Mouse (Mus musculus) liver, embryonic 15.5 days (tissue): ENCODE results near the gene Taok3. TPM values are rescaled to one million over a fixed set of nuclear protein-coding genes. Genes with fewer than 3 reads are reported as not detected.

Experiments used
- ATAC-seq: fragments of 200-750 bp; cut with Nextera tagmentation; 2 replicates; pipeline ENCODE4 v1.8.0; 2017; ENCODE audit warnings: moderate number of reproducible peaks, mild to moderate bottlenecking, moderate library complexity; ENCODE audit not compliant: insufficient read depth
- H3K27ac ChIP-seq: fragments of 300-500 bp; sonication (generic); replicated peaks from 2 replicates; pipeline ENCODE4 v1.5.1; 2015; ENCODE audit warnings: mild to moderate bottlenecking, inconsistent platforms
- H3K27me3 ChIP-seq: fragments of 300-500 bp; sonication (generic); 2 replicates; pipeline ENCODE4 v1.6.1; 2015; ENCODE audit warnings: mild to moderate bottlenecking, inconsistent platforms
- H3K36me3 ChIP-seq: fragments of 300-500 bp; sonication (generic); replicated peaks from 2 replicates; pipeline ENCODE4 v1.6.1; 2015; ENCODE audit warnings: moderate library complexity, mild to moderate bottlenecking, inconsistent platforms
- H3K4me1 ChIP-seq: fragments of 300-500 bp; sonication (generic); replicated peaks from 2 replicates; pipeline ENCODE4 v1.6.1; 2015; ENCODE audit warnings: inconsistent platforms
- H3K4me2 ChIP-seq: fragments of 300-500 bp; sonication (generic); 2 replicates; pipeline ENCODE4 v1.6.1; 2015; ENCODE audit warnings: moderate library complexity, mild to moderate bottlenecking, inconsistent platforms
- H3K4me3 ChIP-seq: fragments of 300-500 bp; sonication (generic); replicated peaks from 2 replicates; pipeline ENCODE4 v1.5.1; 2015; ENCODE audit warnings: mild to moderate bottlenecking, inconsistent platforms
- H3K9ac ChIP-seq: fragments of 300-500 bp; sonication (generic); 2 replicates; pipeline ENCODE4 v1.6.1; 2015; ENCODE audit warnings: moderate library complexity, mild to moderate bottlenecking, inconsistent platforms
- H3K9me3 ChIP-seq: fragments of 300-500 bp; sonication (generic); replicated peaks from 2 replicates; pipeline ENCODE4 v1.6.1; 2016; ENCODE audit warnings: inconsistent platforms
- WGBS: fragments of 180-500 bp; shearing (Covaris S2); methylation state at CpG from one replicate; pipeline ENCODE4 v1.1.7; 2015; ENCODE audit warnings: mixed read lengths; ENCODE audit not compliant: insufficient replicate concordance; 5-methylcytosine and 5-hydroxymethylcytosine counted together
- polyA plus RNA-seq: library from polyadenylated mRNA; unstranded; fragments of >200 nt; fragmentation: Nextera tagmentation; extraction: Ambion mirVana; gene quantifications from 2 replicates; pipeline ENCODE4 v1.2.1, GENCODE M21; 2015

Gene Taok3
- polyA plus RNA-seq, 1 experiment from 2014 or later = 42.5 TPM

GRCm38 (mm10) chr5:117318741-117319629 is 199.1 kb downstream of the Taok3 start, which contains the start of gene Vsig10:
Gene Vsig10, plus strand, starts transcription at chr5:117319083.
- Histone ChIP-seq H3K27ac (no peak within 1 kb of the TSS), H3K9me3 (no peaks in the 10 kb centered on the region), H3K9ac (peak within 1 kb of the TSS; percentile 39), H3K4me2 (peak within 1 kb of the TSS; percentile 83), H3K4me3 (peak within 1 kb of the TSS; percentile 61), H3K27me3 (peaks cover 76% of the 10 kb centered on the region), H3K36me3 (no peaks in the 10 kb centered on the region), H3K4me1 (peaks cover 9% of the 10 kb centered on the region)
- ATAC-seq = peak; percentile 66
- WGBS = under 1% methylated on average over 81 of the region's 81 CpGs

DNA sequence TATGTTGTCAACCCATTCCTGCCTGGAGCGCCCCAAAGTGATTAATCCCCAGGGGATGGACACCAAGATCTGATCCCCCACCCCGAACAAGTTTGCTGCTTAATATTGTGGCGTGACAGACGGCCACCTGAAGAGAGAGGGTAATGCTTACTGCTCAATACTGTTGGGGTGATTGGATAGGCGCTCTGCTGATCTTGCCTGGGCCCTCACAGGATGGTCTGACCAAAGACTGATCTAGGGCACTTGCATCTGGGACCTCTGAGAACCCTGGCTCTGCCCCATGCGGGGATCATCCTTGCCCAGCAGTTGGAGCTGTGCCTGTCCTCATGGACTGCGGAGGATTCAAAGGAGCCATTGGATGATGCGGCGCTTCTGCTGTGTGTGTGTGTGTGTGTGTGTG is 203.8 kb downstream of the Taok3 start:
- Histone ChIP-seq H3K36me3 (no peaks in the 10 kb centered on the region), H3K4me1 (peaks cover 4% of the 10 kb centered on the region; the same call in 1 of the 2 replicates), H3K9ac (no peak overlapping the region), H3K4me2 (no peak overlapping the region), H3K27ac (no peak overlapping the region), H3K27me3 (peaks cover 32% of the 10 kb centered on the region), H3K4me3 (no peak overlapping the region), H3K9me3 (no peaks in the 10 kb centered on the region)
- no peak for ATAC-seq
- 67% methylated on average over 9 of the region's 9 CpGs for WGBS

Other genes starting within 250 kb of the Taok3 start
- 30.7 and 31.7 TPM in 2 replicates for gene Suds3, start 4.0 kb upstream of the Taok3 start, polyA plus RNA-seq
- gene Pebp1, start 167.5 kb downstream of the Taok3 start, polyA plus RNA-seq = 190 and 203 TPM in 2 replicates
- 1.4 TPM in 2 replicates for gene Vsig10, start 199.0 kb downstream of the Taok3 start, polyA plus RNA-seq
- gene Wsb2, start 237.2 kb downstream of the Taok3 start, polyA plus RNA-seq = 26.4 and 30.0 TPM in 2 replicates